Mouse (Mus musculus): ENCODE results near the gene Fosl1. TPM values are rescaled to one million over a fixed set of nuclear protein-coding genes. Genes with fewer than 3 reads are reported as not detected.

The Fosl1 gene
- polyA plus RNA-seq, 1 experiment from 2014 or later, result not detected

DNA sequence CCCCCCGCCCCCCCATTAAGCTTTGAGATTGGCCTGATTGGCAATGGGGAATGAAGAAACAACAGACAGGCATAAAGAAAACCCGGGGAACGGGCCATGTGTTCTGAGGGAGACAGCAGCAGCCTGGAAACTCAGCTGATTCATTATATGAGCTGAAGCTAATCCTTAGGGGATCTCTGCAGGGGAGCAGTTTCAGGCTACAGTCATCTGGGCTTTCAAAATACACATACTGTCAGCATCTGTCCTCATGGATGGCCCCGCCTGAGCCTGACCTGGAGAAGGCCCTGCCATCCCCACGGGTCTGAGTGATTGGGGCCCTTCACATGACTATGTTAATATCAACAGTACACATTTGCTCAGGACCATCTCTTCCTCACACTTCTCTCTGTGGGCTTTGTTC is 24.5 kb downstream of the Fosl1 start:
- ATAC-seq (ENCODE audit: low FRiP score, low TSS enrichment), result no peak
- H3K4me3 ChIP-seq (ENCODE audit: low read length), result no peak overlapping the region
- H3K27ac ChIP-seq (ENCODE audit: low read depth, low read length), result no peak overlapping the region
- peaks cover 10% of the 10 kb centered on the region for H3K36me3 ChIP-seq (ENCODE audit: control insufficient read depth, insufficient read depth, low read length)
- H3K27me3 ChIP-seq (ENCODE audit: control insufficient read depth, insufficient read depth, low read length), result no peaks in the 10 kb centered on the region
- 59% methylated on average over 5 of the region's 5 CpGs for WGBS
- H3K9me3 ChIP-seq (ENCODE audit: control insufficient read depth, low read length), result no peaks in the 10 kb centered on the region
- peaks cover 20% of the 10 kb centered on the region; the same call in 1 of the 2 replicates for H3K4me1 ChIP-seq (ENCODE audit: control insufficient read depth, insufficient read depth, low read length)
- H3K9ac ChIP-seq (ENCODE audit: low read depth, low read length), result no peak overlapping the region
- no peak overlapping the region for H3K4me2 ChIP-seq (replicated peaks; ENCODE audit: low read depth, low read length)

DNA sequence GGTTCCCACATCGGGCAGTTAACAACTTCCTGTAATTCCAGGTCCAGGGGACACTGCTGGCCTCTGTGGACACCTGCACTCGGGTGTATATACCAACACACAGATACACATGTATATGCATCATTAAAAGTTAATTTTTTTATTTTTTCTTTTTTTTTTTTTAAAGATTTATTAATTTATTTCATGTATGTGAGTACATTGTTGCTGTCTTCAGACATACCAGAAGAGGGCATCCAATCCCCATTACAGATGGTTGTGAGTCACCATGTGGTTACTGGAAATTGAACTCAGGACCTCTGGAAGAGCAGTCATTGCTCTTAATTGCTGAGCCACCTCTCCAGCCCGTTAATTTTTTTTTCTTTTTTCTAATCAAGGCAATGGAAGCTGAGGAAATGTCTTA is 25.5 kb downstream of the Fosl1 start:
- Histone ChIP-seq H3K27me3 (ENCODE audit: control insufficient read depth, insufficient read depth, low read length) (no peaks in the 10 kb centered on the region), H3K4me1 (ENCODE audit: control insufficient read depth, insufficient read depth, low read length) (peaks cover 20% of the 10 kb centered on the region; the same call in 1 of the 2 replicates), H3K9ac (ENCODE audit: low read depth, low read length) (no peak overlapping the region), H3K9me3 (ENCODE audit: control insufficient read depth, low read length) (no peaks in the 10 kb centered on the region), H3K27ac (ENCODE audit: low read depth, low read length) (no peak overlapping the region), H3K4me2 (replicated peaks; ENCODE audit: low read depth, low read length) (no peak overlapping the region), H3K4me3 (ENCODE audit: low read length) (no peak overlapping the region), H3K36me3 (ENCODE audit: control insufficient read depth, insufficient read depth, low read length) (peaks cover 10% of the 10 kb centered on the region; the same call in 1 of the 2 replicates)
- no peak for ATAC-seq (ENCODE audit: low FRiP score, low TSS enrichment)
- 81% methylated on average over 3 of the region's 3 CpGs for WGBS

DNA sequence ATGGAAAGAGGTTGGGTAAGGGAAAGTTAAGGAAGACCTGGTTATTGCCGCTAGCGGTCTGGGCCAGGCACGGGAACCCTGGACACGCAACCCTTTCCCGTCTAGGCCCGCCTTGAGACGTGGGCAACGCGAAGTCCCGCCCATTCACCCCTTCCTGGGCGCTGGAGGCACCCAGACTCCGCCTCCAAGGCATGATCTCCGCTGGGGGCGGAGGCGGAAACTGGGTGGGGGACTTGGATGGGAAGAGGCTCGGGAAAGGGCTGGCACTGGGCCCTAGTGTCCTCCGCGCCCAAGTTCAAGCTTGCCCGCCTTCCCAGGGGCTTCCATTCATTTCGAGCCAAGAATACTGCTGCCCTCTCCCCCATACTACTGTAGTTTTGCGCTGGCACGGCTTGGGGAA is 26.4 kb downstream of the Fosl1 start, which contains the start of gene Efemp2:
Gene Efemp2, plus strand, starts transcription at position 235 of the 400 bp plus-strand sequence.
- Histone ChIP-seq H3K4me1 (ENCODE audit: control insufficient read depth, insufficient read depth, low read length) (peaks cover 20% of the 10 kb centered on the region; the same call in 1 of the 2 replicates), H3K27ac (ENCODE audit: low read depth, low read length) (peak within 1 kb of the TSS; percentile 91), H3K36me3 (ENCODE audit: control insufficient read depth, insufficient read depth, low read length) (peaks cover 19% of the 10 kb centered on the region; the same call in 1 of the 2 replicates), H3K9me3 (ENCODE audit: control insufficient read depth, low read length) (no peaks in the 10 kb centered on the region), H3K4me3 (ENCODE audit: low read length) (peak within 1 kb of the TSS; percentile 66), H3K4me2 (replicated peaks; ENCODE audit: low read depth, low read length) (peak within 1 kb of the TSS; percentile 78), H3K27me3 (ENCODE audit: control insufficient read depth, insufficient read depth, low read length) (no peaks in the 10 kb centered on the region), H3K9ac (ENCODE audit: low read depth, low read length) (peak within 1 kb of the TSS; percentile 86)
- ATAC-seq (ENCODE audit: low FRiP score, low TSS enrichment), result peak; percentile 71
- under 1% methylated on average over 22 of the region's 22 CpGs for WGBS

DNA sequence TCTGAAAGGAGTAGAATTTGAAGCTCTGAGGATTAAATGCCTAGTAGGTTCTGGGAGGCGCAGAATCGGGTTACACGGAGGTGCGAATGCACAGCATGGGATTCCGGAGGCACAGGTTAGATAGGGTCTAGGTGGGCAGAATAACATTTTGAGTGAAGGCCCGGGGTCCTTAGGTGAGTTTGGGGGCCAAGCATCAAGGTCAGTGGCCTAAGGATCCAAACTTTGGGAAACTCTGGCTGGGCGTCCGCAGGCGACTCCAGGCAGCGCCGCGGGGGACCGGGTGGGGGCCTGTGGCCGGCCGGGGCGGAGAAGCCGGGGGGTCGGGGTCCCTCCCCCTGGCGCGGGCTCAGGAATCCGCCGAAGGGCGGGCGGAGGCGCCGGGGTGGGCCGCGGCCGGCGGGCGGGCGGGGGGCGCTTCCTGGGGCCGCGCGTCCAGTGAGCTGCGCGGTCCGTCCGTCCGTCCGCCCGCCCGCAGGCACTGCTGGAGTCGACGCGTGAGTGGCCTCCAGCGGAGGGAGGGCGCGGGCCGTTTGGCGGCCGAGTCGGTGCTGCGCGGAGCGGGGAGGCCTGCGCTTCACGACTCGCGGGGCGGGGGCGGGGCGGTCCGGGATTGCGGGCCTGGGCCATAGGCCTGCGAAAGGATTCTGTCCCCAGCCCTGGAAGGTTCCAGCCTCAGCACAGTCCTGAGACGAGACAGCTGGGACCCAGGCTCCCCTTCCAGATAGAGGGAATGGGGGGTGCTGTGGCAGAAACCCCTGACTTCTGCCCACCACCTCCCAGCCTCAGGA is 27.1 kb downstream of the Fosl1 start:
- peak overlapping the region; percentile 66 for H3K4me3 ChIP-seq (ENCODE audit: low read length)
- H3K4me1 ChIP-seq (ENCODE audit: control insufficient read depth, insufficient read depth, low read length), result peaks cover 20% of the 10 kb centered on the region; the same call in 1 of the 2 replicates
- H3K36me3 ChIP-seq (ENCODE audit: control insufficient read depth, insufficient read depth, low read length), result peaks cover 26% of the 10 kb centered on the region; the same call in 1 of the 2 replicates
- 2% methylated on average over 54 of the region's 68 CpGs for WGBS
- peak overlapping the region; percentile 86 for H3K9ac ChIP-seq (ENCODE audit: low read depth, low read length)
- H3K27me3 ChIP-seq (ENCODE audit: control insufficient read depth, insufficient read depth, low read length), result no peaks in the 10 kb centered on the region
- peak; percentile 65 for ATAC-seq (ENCODE audit: low FRiP score, low TSS enrichment)
- H3K4me2 ChIP-seq (replicated peaks; ENCODE audit: low read depth, low read length), result peak overlapping the region; percentile 78
- H3K9me3 ChIP-seq (ENCODE audit: control insufficient read depth, low read length), result no peaks in the 10 kb centered on the region
- peak overlapping the region; percentile 91 for H3K27ac ChIP-seq (ENCODE audit: low read depth, low read length)

DNA sequence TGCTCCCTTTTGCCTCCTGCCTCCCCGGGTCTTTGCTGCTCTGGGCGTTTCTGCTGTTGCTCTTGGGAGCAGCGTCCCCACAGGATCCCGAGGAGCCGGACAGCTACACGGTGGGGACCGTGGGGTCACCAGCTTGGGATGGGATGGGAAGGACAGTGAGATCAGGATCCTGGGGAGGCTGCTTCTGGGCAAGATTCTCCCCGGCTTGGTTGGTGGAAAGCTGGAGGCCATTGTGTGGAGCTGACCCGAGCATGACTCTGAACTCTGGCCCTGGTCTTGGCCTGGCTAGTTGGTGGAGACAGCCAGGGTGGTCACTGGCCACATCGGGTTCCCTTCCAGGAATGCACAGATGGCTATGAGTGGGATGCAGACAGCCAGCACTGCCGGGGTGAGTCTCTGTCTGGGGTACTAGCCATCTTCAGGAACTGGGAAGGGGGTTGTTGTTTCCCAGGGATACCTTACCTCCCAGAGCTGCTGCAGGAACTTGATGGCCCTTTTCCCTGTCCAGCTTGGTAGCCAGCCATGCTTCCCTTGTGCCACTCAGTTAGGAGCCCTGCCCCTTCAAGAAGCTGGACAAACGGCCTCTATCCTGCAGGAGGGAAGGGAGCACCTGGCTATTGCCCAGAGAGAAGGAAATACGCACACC is 27.8 kb downstream of the Fosl1 start:
- Histone ChIP-seq H3K4me1 (ENCODE audit: control insufficient read depth, insufficient read depth, low read length) (peaks cover 20% of the 10 kb centered on the region; the same call in 1 of the 2 replicates), H3K4me3 (ENCODE audit: low read length) (peak overlapping the region; percentile 66), H3K36me3 (ENCODE audit: control insufficient read depth, insufficient read depth, low read length) (peaks cover 32% of the 10 kb centered on the region), H3K27ac (ENCODE audit: low read depth, low read length) (peak overlapping the region; percentile 91; the same call in 1 of the 2 replicates), H3K9me3 (ENCODE audit: control insufficient read depth, low read length) (no peaks in the 10 kb centered on the region), H3K27me3 (ENCODE audit: control insufficient read depth, insufficient read depth, low read length) (no peaks in the 10 kb centered on the region), H3K4me2 (replicated peaks; ENCODE audit: low read depth, low read length) (peak overlapping the region; percentile 78), H3K9ac (ENCODE audit: low read depth, low read length) (peak overlapping the region; percentile 86)
- peak; percentile 34; the same call in 1 of the 2 replicates for ATAC-seq (ENCODE audit: low FRiP score, low TSS enrichment)
- WGBS, result 15% methylated on average over 13 of the region's 13 CpGs

DNA sequence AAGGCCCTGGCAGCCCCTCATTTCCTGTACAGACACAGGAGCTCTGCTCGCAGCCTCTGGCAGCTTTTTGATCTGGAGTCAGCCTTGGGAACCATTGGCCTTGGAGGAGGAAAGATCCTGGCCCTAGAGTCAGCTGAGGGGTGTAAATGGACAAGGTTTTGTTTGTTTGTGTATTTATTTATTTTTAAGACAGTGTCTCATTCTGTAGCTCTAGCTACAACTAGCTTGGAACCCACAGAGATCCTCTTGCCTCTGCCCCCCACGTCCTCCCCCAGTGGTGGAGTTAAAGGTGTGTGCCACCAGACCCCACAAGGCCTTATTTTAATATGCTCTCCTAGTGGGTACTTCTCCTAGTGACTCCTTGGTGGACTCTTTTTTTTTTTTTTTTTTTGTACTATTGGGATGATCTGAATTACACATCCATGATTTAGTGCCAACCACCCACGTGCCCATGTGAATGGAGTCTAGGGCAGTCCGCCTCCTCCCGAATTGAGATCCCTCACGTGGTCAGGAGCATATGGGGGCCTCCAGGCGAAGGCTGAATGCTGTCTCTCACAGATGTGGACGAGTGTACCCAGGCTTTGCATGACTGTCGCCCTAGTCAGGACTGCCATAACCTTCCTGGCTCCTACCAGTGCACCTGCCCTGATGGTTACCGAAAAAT is 29.8 kb downstream of the Fosl1 start:
- Histone ChIP-seq H3K27me3 (ENCODE audit: control insufficient read depth, insufficient read depth, low read length) (no peaks in the 10 kb centered on the region), H3K4me2 (replicated peaks; ENCODE audit: low read depth, low read length) (no peak overlapping the region), H3K27ac (ENCODE audit: low read depth, low read length) (no peak overlapping the region), H3K9ac (ENCODE audit: low read depth, low read length) (no peak overlapping the region), H3K36me3 (ENCODE audit: control insufficient read depth, insufficient read depth, low read length) (peaks cover 51% of the 10 kb centered on the region), H3K4me3 (ENCODE audit: low read length) (no peak overlapping the region), H3K4me1 (ENCODE audit: control insufficient read depth, insufficient read depth, low read length) (peaks cover 20% of the 10 kb centered on the region; the same call in 1 of the 2 replicates), H3K9me3 (ENCODE audit: control insufficient read depth, low read length) (no peaks in the 10 kb centered on the region)
- ATAC-seq (ENCODE audit: low FRiP score, low TSS enrichment), result no peak
- WGBS, result 83% methylated on average over 10 of the region's 10 CpGs

DNA sequence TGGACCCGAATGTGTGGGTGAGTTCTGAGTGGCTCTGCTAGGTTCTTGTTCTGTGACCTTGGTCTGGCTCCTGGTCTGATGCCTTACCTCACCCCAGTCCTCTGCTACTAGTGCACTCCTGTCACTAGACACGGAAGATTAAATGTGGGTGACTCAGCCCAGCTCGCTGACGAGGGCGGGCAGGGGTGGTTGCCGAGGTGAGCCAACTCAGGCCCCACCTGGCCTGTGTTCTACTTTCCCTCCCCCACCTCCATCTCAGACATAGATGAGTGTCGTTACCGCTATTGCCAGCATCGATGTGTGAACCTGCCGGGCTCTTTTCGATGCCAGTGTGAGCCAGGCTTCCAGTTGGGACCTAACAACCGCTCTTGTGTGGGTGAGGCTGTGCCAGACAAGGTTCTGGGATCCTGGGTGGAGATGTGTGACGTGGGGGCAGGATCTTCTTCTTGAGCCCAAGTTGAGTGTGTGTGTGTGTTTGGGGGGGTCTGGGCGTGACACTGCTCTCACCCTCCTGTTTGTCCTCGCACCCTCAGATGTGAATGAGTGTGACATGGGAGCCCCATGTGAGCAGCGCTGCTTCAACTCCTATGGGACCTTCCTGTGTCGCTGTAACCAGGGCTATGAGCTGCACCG is 30.4 kb downstream of the Fosl1 start:
- H3K4me3 ChIP-seq (ENCODE audit: low read length), result no peak overlapping the region
- ATAC-seq (ENCODE audit: low FRiP score, low TSS enrichment), result no peak
- H3K9ac ChIP-seq (ENCODE audit: low read depth, low read length), result no peak overlapping the region
- no peaks in the 10 kb centered on the region for H3K9me3 ChIP-seq (ENCODE audit: control insufficient read depth, low read length)
- peaks cover 58% of the 10 kb centered on the region for H3K36me3 ChIP-seq (ENCODE audit: control insufficient read depth, insufficient read depth, low read length)
- peaks cover 20% of the 10 kb centered on the region; the same call in 1 of the 2 replicates for H3K4me1 ChIP-seq (ENCODE audit: control insufficient read depth, insufficient read depth, low read length)
- H3K27me3 ChIP-seq (ENCODE audit: control insufficient read depth, insufficient read depth, low read length), result no peaks in the 10 kb centered on the region
- WGBS, result 83% methylated on average over 18 of the region's 18 CpGs
- no peak overlapping the region for H3K4me2 ChIP-seq (replicated peaks; ENCODE audit: low read depth, low read length)
- H3K27ac ChIP-seq (ENCODE audit: low read depth, low read length), result no peak overlapping the region

DNA sequence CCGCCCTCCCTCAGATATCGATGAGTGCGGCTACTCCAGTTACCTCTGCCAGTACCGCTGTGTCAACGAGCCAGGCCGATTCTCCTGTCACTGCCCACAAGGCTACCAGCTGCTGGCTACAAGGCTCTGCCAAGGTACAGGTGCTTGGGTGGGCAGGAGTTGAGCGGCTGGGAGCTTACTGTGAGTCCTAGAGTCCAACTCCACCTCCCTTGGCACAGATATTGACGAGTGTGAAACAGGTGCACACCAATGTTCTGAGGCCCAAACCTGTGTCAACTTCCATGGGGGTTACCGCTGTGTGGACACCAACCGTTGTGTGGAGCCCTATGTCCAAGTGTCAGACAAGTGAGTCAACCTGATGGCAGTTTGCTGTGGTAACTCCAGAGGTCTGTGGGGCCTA is 32.7 kb downstream of the Fosl1 start:
- ATAC-seq (ENCODE audit: low FRiP score, low TSS enrichment), result no peak

More for the DNA sequence above, 32.7 kb downstream of the Fosl1 start:
- H3K4me3 ChIP-seq (ENCODE audit: low read length), result no peak overlapping the region
- peaks cover 14% of the 10 kb centered on the region; the same call in 1 of the 2 replicates for H3K4me1 ChIP-seq (ENCODE audit: control insufficient read depth, insufficient read depth, low read length)
- peaks cover 80% of the 10 kb centered on the region for H3K36me3 ChIP-seq (ENCODE audit: control insufficient read depth, insufficient read depth, low read length)
- 79% methylated on average over 10 of the region's 10 CpGs for WGBS
- no peak overlapping the region for H3K27ac ChIP-seq (ENCODE audit: low read depth, low read length)
- H3K9ac ChIP-seq (ENCODE audit: low read depth, low read length), result no peak overlapping the region
- no peaks in the 10 kb centered on the region for H3K27me3 ChIP-seq (ENCODE audit: control insufficient read depth, insufficient read depth, low read length)
- H3K9me3 ChIP-seq (ENCODE audit: control insufficient read depth, low read length), result no peaks in the 10 kb centered on the region
- no peak overlapping the region for H3K4me2 ChIP-seq (replicated peaks; ENCODE audit: low read depth, low read length)

Data from kidney, embryonic 14.5 days (tissue).